Mouse (Mus musculus): Measurements from ENCODE around the gene Rps29.
A peak's percentile ranks its signal among the peaks of the same experiment; 100 is the strongest.

The Rps29 gene

GRCm38 (mm10) chr12:69158765-69159577, at the start of gene Rps29:
Rps29 (minus strand) TSS chr12:69159186.
- peak; percentile 100 for DNase-seq (ENCODE audit: low read depth)

- peak; percentile 44 for DNase-seq (ENCODE audit: low read depth)
Observed at GRCm38 (mm10) chr12:69208520-69208919, 49.5 kb upstream of the Rps29 start.

- DNase-seq (ENCODE audit: low read depth) = no peak
Observed at GRCm38 (mm10) chr12:69207926-69208325, 48.9 kb upstream of the Rps29 start.

GRCm38 (mm10) chr12:69207396-69207795, 48.4 kb upstream of the Rps29 start:
- DNase-seq (ENCODE audit: low read depth) = no peak

- peak; percentile 70 for DNase-seq (ENCODE audit: low read depth)
Observed at GRCm38 (mm10) chr12:69204052-69204833, 45.3 kb upstream of the Rps29 start, which contains the start of gene Gm49384. Gm49384 (minus strand) TSS chr12:69204267.

- no peak for DNase-seq (ENCODE audit: low read depth)
Observed at GRCm38 (mm10) chr12:69198985-69199384, 40.0 kb upstream of the Rps29 start.

GRCm38 (mm10) chr12:69198164-69198535, 39.2 kb upstream of the Rps29 start, which contains the start of gene Dnaaf2:
Dnaaf2 (minus strand) TSS chr12:69198429.
- peak; percentile 77 for DNase-seq (ENCODE audit: low read depth)

GRCm38 (mm10) chr12:69197378-69198163, 38.6 kb upstream of the Rps29 start:
- peak; percentile 77 for DNase-seq (ENCODE audit: low read depth)

GRCm38 (mm10) chr12:69196444-69197377, 37.7 kb upstream of the Rps29 start, which contains the start of gene Gm49383:
Gm49383 (minus strand) TSS chr12:69197104.
- DNase-seq (ENCODE audit: low read depth) = peak; percentile 88

- no peak for DNase-seq (ENCODE audit: low read depth)
Observed at GRCm38 (mm10) chr12:69192637-69193036, 33.7 kb upstream of the Rps29 start.

- no peak for DNase-seq (ENCODE audit: low read depth)
Observed at GRCm38 (mm10) chr12:69191396-69191795, 32.4 kb upstream of the Rps29 start.

GRCm38 (mm10) chr12:69190522-69190921, 31.5 kb upstream of the Rps29 start:
- peak; percentile 63 for DNase-seq (ENCODE audit: low read depth)

- DNase-seq (ENCODE audit: low read depth) = no peak
Observed at GRCm38 (mm10) chr12:69190074-69190473, 31.1 kb upstream of the Rps29 start.

- DNase-seq (ENCODE audit: low read depth) = peak; percentile 30
Observed at GRCm38 (mm10) chr12:69186811-69187471, 28.0 kb upstream of the Rps29 start.

GRCm38 (mm10) chr12:69185371-69185770, 26.4 kb upstream of the Rps29 start:
- no peak for DNase-seq (ENCODE audit: low read depth)

- DNase-seq (ENCODE audit: low read depth) = peak; percentile 76
Observed at GRCm38 (mm10) chr12:69184342-69185295, 25.6 kb upstream of the Rps29 start.

- DNase-seq (ENCODE audit: low read depth) = peak; percentile 99
Observed at GRCm38 (mm10) chr12:69183583-69184308, 24.8 kb upstream of the Rps29 start, which contains the start of the genes Rpl36al and Mgat2. Rpl36al (minus strand) TSS chr12:69184083. Mgat2 (plus strand) TSS chr12:69184157.

- DNase-seq (ENCODE audit: low read depth) = no peak
Observed at GRCm38 (mm10) chr12:69181800-69182199, 22.8 kb upstream of the Rps29 start.

Measured in induced T-regulatory cell, adult 2 months (primary cell).